Mouse (Mus musculus) spleen, postnatal 4 days (tissue): ENCODE measurements around the gene Kdm5b.

ENCODE experiments used
- DNase-seq, 2 experiments: peaks; one replicate each; pipeline ENCODE4 v3.0.0; 2022; ENCODE audit warnings: low spot score in 2 of 2

Gene Kdm5b

DNA sequence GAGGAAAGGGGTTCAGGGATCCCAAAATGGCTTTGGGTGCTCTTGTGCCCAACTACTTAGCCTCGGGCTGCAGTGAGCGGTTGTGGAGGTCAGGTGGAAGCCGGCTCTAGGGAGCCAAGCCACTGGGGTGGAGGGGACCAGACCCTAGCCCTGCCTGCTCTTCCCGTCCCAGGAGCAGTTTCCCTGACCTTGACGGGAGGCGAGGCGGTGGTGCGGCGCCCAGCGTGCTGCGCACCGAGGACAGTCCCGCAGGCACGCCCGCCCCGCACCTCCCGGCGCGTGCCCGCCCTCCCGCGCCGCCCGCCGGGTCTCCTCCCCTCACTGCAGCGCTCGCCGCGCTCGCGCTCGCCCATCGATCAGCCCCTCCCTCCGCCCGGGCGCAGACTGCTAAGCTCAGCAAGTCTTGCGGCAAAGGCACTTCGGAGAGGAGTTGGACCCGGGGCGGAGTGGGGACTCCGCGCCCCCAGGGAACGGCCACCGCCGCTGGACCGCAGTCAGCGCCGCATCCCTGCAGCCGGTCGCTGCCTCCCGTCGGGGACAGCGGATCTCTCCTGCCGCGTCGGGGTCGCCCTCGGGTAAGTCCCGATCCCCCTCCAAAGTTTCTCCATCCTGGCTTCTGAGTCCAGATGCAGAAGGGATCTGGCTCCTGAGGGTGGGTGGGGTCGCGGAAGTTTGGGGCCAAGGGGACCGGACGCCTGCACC, 86.4 kb downstream of the Kdm5b start, which contains the start of gene Syt2:
Gene Syt2 (plus strand): TSS at position 417 of the 702 bp plus-strand sequence.
- DNase-seq, result peak in 1 of 2 experiments; percentile 64

DNA sequence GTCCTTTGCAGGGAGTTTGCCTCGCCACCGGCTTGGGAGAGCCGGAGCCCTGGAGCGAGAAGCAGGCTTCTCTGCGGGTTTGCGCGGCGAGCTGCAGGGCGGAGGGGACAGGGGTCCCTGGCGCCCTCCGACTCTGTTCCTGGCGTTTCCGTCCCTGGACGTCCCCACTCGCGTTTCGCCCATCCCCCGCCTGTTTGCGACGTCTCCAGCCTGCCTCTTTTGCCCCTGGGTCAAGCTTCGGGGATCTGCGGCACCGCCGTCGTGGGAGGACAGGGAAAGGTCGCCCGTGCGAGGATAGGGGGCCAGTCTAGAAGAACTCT, 87.0 kb downstream of the Kdm5b start:
- DNase-seq, result no peak

DNA sequence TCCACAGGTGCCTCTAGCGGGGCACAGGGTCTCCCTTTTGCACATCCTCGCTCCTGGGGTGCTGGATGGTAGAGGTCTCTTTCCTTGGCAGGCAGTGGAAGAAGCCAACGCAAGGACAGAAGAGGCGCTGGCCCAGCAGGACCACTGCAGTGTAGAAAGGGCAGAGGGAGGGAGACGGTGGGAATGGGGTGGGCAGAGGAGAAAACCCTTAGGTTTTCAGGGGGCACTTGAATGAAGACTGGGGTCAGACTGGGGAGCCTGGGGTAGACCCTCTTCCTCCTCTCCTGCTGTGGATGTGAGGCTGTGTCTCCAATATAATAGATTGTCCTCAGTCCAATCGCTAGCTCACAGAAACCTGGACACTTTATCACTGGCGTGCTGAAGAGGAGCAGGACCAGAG, 87.6 kb downstream of the Kdm5b start:
- DNase-seq, result no peak

DNA sequence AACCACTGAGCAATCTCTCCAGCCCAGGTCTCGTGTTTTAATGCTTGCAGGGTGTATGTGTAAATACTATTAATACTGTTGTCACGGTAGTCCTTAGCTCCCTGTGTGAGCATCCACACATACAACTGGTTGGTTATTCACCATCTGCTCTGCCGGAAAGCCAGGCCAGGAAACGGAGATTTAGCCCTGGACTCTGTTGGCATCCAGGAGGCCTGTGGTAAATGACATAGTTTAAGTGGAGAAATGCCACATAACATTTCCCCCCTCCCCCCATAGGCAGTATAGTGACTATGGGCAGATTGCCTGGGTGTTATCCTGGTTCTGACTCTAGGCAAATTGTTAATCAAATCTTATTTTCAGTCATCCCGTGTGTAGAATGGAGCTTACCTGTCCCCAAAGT, 90.8 kb downstream of the Kdm5b start:
- no peak for DNase-seq

DNA sequence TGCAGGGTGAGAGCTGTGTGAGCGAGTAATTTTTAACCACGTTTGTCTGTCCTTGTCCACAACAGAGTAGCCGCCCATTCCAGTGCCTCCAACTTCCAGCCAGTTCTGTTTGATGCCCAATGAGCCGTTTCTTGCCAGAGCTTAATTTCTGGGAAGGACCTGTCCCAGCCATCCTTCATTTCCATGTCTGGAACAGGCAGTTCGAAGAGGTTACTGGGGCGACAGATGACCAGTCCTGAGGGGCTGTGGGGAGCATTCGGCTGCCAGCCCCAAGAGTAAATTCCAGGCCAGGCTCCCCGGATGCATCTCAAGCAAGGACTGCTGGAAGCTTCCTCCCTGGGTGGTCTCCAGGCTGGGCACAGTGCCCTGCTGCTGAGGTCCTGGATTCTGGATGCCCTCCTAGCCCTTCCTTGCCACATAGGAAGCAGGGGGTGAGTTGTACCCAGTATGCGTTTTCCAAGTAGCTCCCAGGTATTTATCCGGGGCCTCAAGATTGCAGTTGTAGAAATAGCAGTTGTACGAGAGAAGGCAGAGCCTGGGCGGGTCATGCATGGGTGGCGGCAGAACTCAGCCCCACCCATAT, 91.4 kb downstream of the Kdm5b start:
- peak in 1 of 2 experiments; percentile 28 for DNase-seq

DNA sequence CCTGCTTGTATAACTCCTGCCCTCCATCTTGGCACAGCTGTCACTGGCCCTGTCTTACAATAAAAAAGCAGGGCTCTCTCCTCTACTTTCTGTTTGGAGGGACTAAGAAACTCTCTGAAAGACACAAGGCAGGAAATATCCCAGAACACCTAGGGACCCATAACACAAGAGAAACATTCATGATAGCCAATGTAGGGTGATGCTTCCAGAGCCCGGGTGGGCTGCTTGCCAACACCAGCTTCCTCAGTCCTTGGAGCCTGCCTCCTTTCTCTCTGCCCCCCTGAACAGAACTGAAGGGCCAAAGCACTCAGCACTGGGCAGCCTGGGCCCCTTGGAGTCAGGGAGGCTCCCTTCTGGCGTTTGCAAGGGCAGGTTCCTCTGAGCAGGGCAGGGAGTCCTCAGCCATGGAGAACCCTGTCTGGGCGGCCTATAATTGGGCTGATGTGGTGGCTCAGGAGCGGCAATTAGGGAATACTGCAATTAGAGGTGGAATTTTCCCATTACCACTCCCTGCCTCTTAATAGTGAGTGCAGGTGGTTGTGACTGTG, 92.0 kb downstream of the Kdm5b start:
- DNase-seq, result no peak

DNA sequence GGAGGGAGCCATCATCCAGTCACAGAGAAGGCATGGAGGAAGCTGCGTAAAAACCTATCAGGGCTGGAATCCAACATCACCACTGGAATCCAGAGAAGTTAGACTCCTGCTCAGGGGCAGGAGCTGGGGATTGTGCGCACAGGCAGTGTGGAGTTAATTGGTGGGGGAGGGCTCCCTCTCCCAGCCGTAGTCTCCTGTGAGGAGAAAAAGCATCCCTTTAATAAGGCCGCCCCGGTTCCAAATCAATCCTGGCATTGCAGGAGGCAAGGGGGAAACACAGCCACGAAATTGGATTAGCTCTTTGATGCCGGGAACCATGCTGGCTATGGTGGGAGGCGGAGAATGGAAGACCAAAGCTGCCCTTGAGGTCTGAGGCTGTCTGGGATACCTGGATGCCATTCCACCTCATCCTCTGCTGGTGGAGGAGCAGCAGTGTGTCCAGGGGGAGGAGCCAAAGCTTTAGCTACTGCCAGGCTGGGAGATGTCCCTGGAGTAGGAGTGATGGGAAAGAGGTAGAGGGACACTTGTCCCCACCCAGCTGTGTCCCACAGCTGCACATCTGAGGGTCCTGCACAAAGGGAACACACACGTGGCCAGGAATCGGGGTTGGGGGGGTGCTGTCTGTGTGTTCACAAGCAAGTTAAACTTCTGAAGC, 93.8 kb downstream of the Kdm5b start:
- DNase-seq, result no peak

GRCm38 (mm10) chr1:134658841-134659240, 98.9 kb downstream of the Kdm5b start:
- DNase-seq, result no peak

GRCm38 (mm10) chr1:134660163-134660562, 100.2 kb downstream of the Kdm5b start:
- no peak for DNase-seq

GRCm38 (mm10) chr1:134671234-134672070, 111.5 kb downstream of the Kdm5b start:
- no peak for DNase-seq

DNA sequence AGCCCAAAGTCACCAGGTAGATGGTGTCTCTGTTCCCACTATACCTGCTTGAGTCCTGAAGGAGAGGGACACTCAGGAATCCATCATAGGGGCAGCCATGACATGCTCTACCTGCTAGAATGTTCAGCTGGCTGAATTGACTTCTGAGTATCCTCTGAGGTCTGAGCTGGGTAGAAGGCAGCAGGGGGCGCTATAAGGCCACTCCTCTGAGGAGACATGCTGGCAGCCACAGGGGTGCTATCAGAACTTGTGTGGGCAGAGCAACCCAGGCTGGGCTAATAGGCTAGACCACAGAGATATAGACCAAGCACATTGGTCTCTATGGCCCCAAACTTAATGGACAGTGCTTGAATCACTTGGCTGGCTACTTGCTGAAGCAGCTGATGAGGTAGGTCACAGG, 114.3 kb downstream of the Kdm5b start:
- DNase-seq, result peak; percentile 31 to 75

- DNase-seq, result peak in 1 of 2 experiments; percentile 44
These were observed 119.5 kb downstream of the Kdm5b start for GRCm38 (mm10) chr1:134679445-134679844.

DNA sequence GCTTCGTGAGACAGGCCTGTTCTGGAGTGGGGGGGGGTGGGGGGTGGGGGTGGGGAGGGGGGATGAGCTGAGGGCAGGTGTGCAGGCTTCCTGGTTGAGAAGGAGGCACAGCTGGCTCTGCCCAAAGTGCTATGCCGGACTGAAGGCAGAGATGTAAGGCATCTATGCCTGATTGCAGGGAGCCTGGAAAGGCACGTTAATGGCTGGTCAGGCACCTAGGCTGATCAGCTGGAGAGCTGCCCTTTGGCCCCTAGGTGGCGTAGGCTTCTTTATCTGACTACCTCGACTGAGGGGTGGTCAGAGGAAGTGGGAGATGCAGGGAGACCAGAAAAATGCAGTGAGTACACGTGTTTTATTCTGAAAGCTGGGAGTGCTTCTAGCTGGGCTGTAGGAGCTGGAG, 120.6 kb downstream of the Kdm5b start:
- no peak for DNase-seq

GRCm38 (mm10) chr1:134682460-134682859, 122.5 kb downstream of the Kdm5b start:
- no peak for DNase-seq
